Mouse (Mus musculus) liver, embryonic 12.5 days (tissue): ENCODE results near the gene Mpped2. TPM values are rescaled to one million over a fixed set of nuclear protein-coding genes. Genes with fewer than 3 reads are reported as not detected.

ENCODE experiments used
- ATAC-seq: fragments of 200-750 bp; cut with Nextera tagmentation; 2 replicates; pipeline ENCODE4 v1.8.0; 2017; ENCODE audit warnings: moderate number of reproducible peaks, mild to moderate bottlenecking, moderate library complexity
- H3K27ac ChIP-seq: fragments of 300-500 bp; sonication (generic); 2 replicates; pipeline ENCODE4 v1.5.1; 2016; ENCODE audit warnings: mild to moderate bottlenecking
- H3K27me3 ChIP-seq: fragments of 300-500 bp; sonication (generic); replicated peaks from 2 replicates; pipeline ENCODE4 v1.6.1; 2016; ENCODE audit warnings: mild to moderate bottlenecking, moderate library complexity
- H3K36me3 ChIP-seq: fragments of 300-500 bp; sonication (generic); 2 replicates; pipeline ENCODE4 v1.6.1; 2016; ENCODE audit warnings: mild to moderate bottlenecking, moderate library complexity
- H3K4me1 ChIP-seq: fragments of 300-500 bp; sonication (generic); 2 replicates; pipeline ENCODE4 v1.6.1; 2016
- H3K4me2 ChIP-seq: fragments of 300-500 bp; sonication (generic); 2 replicates; pipeline ENCODE4 v1.6.1; 2016; ENCODE audit warnings: mild to moderate bottlenecking, moderate library complexity
- H3K4me3 ChIP-seq: fragments of 300-500 bp; sonication (generic); 2 replicates; pipeline ENCODE4 v1.5.1; 2016; ENCODE audit warnings: mild to moderate bottlenecking, moderate library complexity
- H3K9ac ChIP-seq: fragments of 300-500 bp; sonication (generic); 2 replicates; pipeline ENCODE4 v1.6.1; 2016; ENCODE audit warnings: mild to moderate bottlenecking, moderate library complexity
- H3K9me3 ChIP-seq: fragments of 300-500 bp; sonication (generic); replicated peaks from 2 replicates; pipeline ENCODE4 v1.6.1; 2016; ENCODE audit warnings: mild to moderate bottlenecking, moderate library complexity
- WGBS: fragments of 180-500 bp; shearing (Covaris S2); methylation state at CpG from one replicate; pipeline ENCODE4 v1.1.7; 2016; ENCODE audit not compliant: insufficient replicate concordance; 5-methylcytosine and 5-hydroxymethylcytosine counted together
- polyA plus RNA-seq: library from polyadenylated mRNA; unstranded; fragments of >200 nt; fragmentation: Nextera tagmentation; extraction: Ambion mirVana; gene quantifications from 2 replicates; pipeline ENCODE4 v1.2.1, GENCODE M21; 2016

Mpped2 gene
- polyA plus RNA-seq, 1 experiment from 2014 or later: 5.3 TPM

GRCm38 (mm10) chr2:106870886-106871285 lies 177.8 kb downstream of the Mpped2 start:
- no peak for ATAC-seq
- Histone ChIP-seq H3K9me3 (no peaks in the 10 kb centered on the region), H3K27ac (no peak overlapping the region), H3K9ac (no peak overlapping the region), H3K4me2 (no peak overlapping the region), H3K4me1 (no peaks in the 10 kb centered on the region), H3K4me3 (no peak overlapping the region), H3K36me3 (no peaks in the 10 kb centered on the region), H3K27me3 (no peaks in the 10 kb centered on the region)
- 62% methylated on average over 2 of the region's 2 CpGs for WGBS

GRCm38 (mm10) chr2:106873166-106873565 lies 180.1 kb downstream of the Mpped2 start:
- H3K4me2 ChIP-seq: no peak overlapping the region
- ATAC-seq: no peak
- H3K36me3 ChIP-seq: no peaks in the 10 kb centered on the region
- no peaks in the 10 kb centered on the region for H3K27me3 ChIP-seq
- H3K27ac ChIP-seq: no peak overlapping the region
- 73% methylated on average over 9 of the region's 9 CpGs for WGBS
- no peak overlapping the region for H3K9ac ChIP-seq
- no peak overlapping the region for H3K4me3 ChIP-seq
- H3K4me1 ChIP-seq: no peaks in the 10 kb centered on the region
- H3K9me3 ChIP-seq: no peaks in the 10 kb centered on the region

GRCm38 (mm10) chr2:106883390-106883789 lies 190.3 kb downstream of the Mpped2 start:
- no peaks in the 10 kb centered on the region for H3K36me3 ChIP-seq
- no peak overlapping the region for H3K4me2 ChIP-seq
- H3K27ac ChIP-seq: no peak overlapping the region
- H3K27me3 ChIP-seq: no peaks in the 10 kb centered on the region
- no peak overlapping the region for H3K4me3 ChIP-seq
- no peak for ATAC-seq
- WGBS: 69% methylated on average over 8 of the region's 8 CpGs
- H3K9ac ChIP-seq: no peak overlapping the region
- no peaks in the 10 kb centered on the region for H3K9me3 ChIP-seq
- no peaks in the 10 kb centered on the region for H3K4me1 ChIP-seq

- H3K4me2 ChIP-seq: no peak overlapping the region
- no peaks in the 10 kb centered on the region for H3K4me1 ChIP-seq
- no peak overlapping the region for H3K4me3 ChIP-seq
- H3K36me3 ChIP-seq: no peaks in the 10 kb centered on the region
- H3K27ac ChIP-seq: no peak overlapping the region
- no peaks in the 10 kb centered on the region for H3K27me3 ChIP-seq
- no peaks in the 10 kb centered on the region for H3K9me3 ChIP-seq
- no peak overlapping the region for H3K9ac ChIP-seq
- ATAC-seq: no peak
- WGBS: 76% methylated on average over 5 of the region's 5 CpGs
Measured at GRCm38 (mm10) chr2:106888174-106888573, 195.1 kb downstream of the Mpped2 start.

- no peaks in the 10 kb centered on the region for H3K27me3 ChIP-seq
- H3K9me3 ChIP-seq: no peaks in the 10 kb centered on the region
- H3K4me3 ChIP-seq: no peak overlapping the region
- no peak overlapping the region for H3K4me2 ChIP-seq
- no peak overlapping the region for H3K27ac ChIP-seq
- no peak overlapping the region for H3K9ac ChIP-seq
- WGBS: 41% methylated on average over 3 of the region's 3 CpGs
- no peaks in the 10 kb centered on the region for H3K36me3 ChIP-seq
- ATAC-seq: no peak
- H3K4me1 ChIP-seq: no peaks in the 10 kb centered on the region
Measured at GRCm38 (mm10) chr2:106889297-106890000, 196.4 kb downstream of the Mpped2 start.

GRCm38 (mm10) chr2:106893376-106893775 lies 200.3 kb downstream of the Mpped2 start:
- Histone ChIP-seq H3K4me2 (no peak overlapping the region), H3K27me3 (peaks cover 6% of the 10 kb centered on the region; the same call in 1 of the 2 replicates), H3K9me3 (no peaks in the 10 kb centered on the region), H3K4me3 (no peak overlapping the region), H3K27ac (no peak overlapping the region), H3K36me3 (no peaks in the 10 kb centered on the region), H3K9ac (no peak overlapping the region), H3K4me1 (no peaks in the 10 kb centered on the region)
- no peak for ATAC-seq
- WGBS: 58% methylated on average over 3 of the region's 3 CpGs

- WGBS: 21% methylated on average over 11 of the region's 11 CpGs
- no peak for ATAC-seq
- no peak overlapping the region for H3K27ac ChIP-seq
- no peaks in the 10 kb centered on the region for H3K36me3 ChIP-seq
- H3K4me3 ChIP-seq: no peak overlapping the region
- H3K4me2 ChIP-seq: no peak overlapping the region
- H3K9ac ChIP-seq: no peak overlapping the region
- peaks cover 6% of the 10 kb centered on the region; the same call in 1 of the 2 replicates for H3K27me3 ChIP-seq
- no peaks in the 10 kb centered on the region for H3K9me3 ChIP-seq
- H3K4me1 ChIP-seq: no peaks in the 10 kb centered on the region
Measured at GRCm38 (mm10) chr2:106895326-106896023, 202.4 kb downstream of the Mpped2 start.

GRCm38 (mm10) chr2:106896024-106896384 lies 202.9 kb downstream of the Mpped2 start:
- H3K4me2 ChIP-seq: no peak overlapping the region
- H3K9me3 ChIP-seq: no peaks in the 10 kb centered on the region
- no peaks in the 10 kb centered on the region for H3K36me3 ChIP-seq
- H3K4me1 ChIP-seq: no peaks in the 10 kb centered on the region
- H3K27me3 ChIP-seq: peaks cover 6% of the 10 kb centered on the region; the same call in 1 of the 2 replicates
- H3K4me3 ChIP-seq: no peak overlapping the region
- no peak overlapping the region for H3K9ac ChIP-seq
- ATAC-seq: no peak
- H3K27ac ChIP-seq: no peak overlapping the region
- 41% methylated on average over 4 of the region's 4 CpGs for WGBS

- H3K9ac ChIP-seq: no peak overlapping the region
- H3K9me3 ChIP-seq: no peaks in the 10 kb centered on the region
- ATAC-seq: no peak
- WGBS: 64% methylated on average over 6 of the region's 6 CpGs
- H3K27ac ChIP-seq: no peak overlapping the region
- H3K4me2 ChIP-seq: no peak overlapping the region
- H3K27me3 ChIP-seq: no peaks in the 10 kb centered on the region
- H3K36me3 ChIP-seq: no peaks in the 10 kb centered on the region
- no peak overlapping the region for H3K4me3 ChIP-seq
- no peaks in the 10 kb centered on the region for H3K4me1 ChIP-seq
Measured at GRCm38 (mm10) chr2:106911951-106912480, 218.9 kb downstream of the Mpped2 start.
